8 mouse cellular contexts compared by ENCODE assay signal in genomic region chr9:85749922-85750509, GRCm38 (mm10). TPM values are rescaled to one million over a fixed set of nuclear protein-coding genes. Genes with fewer than 3 reads are reported as not detected.
DNase-seq lines count a peak whose midpoint lies in the region; ATAC-seq lines count a peak whose summit lies in the region.

No protein-coding gene starts in this region.

- 0 out of 2 replicates have a peak, but pooled peaks cover 3% of the 10 kb centered on the region for H3K36me3 ChIP-seq in embryonic facial prominence, embryonic 14.5 days (ENCODE audit: control insufficient read depth, insufficient read depth, low read length)
- peaks cover 2% of the 10 kb centered on the region for H3K36me3 ChIP-seq in megakaryocyte, embryonic 14.5 days (replicated peaks; ENCODE audit: low read length)

- 20% methylated on average over 5 of the region's 5 CpGs for WGBS in embryonic facial prominence, embryonic 14.5 days

- no peaks in the 10 kb centered on the region for H3K9me3 ChIP-seq in embryonic facial prominence, embryonic 14.5 days (ENCODE audit: control insufficient read depth, low read length)
- no peaks in the 10 kb centered on the region for H3K9me3 ChIP-seq in megakaryocyte, embryonic 14.5 days

- intact Hi-C loops in left cerebral cortex, postnatal 25 days (cut with DNase I) = no loop called here

- H3K4me3 ChIP-seq in embryonic facial prominence, embryonic 14.5 days (ENCODE audit: low read depth, low read length) = peak overlapping the region; percentile 89
- H3K4me3 ChIP-seq in megakaryocyte, embryonic 14.5 days (replicated peaks) = peak overlapping the region; percentile 99

- peaks cover 6% of the 10 kb centered on the region; the same call in 1 of the 2 replicates for H3K4me1 ChIP-seq in embryonic facial prominence, embryonic 14.5 days (ENCODE audit: control insufficient read depth, insufficient read depth, low read length)
- H3K4me1 ChIP-seq in megakaryocyte, embryonic 14.5 days = peaks cover 26% of the 10 kb centered on the region

- peak overlapping the region; percentile 98 for H3K9ac ChIP-seq in embryonic facial prominence, embryonic 14.5 days (ENCODE audit: low read depth, low read length)

- peak overlapping the region; percentile 99 for H3K27ac ChIP-seq in embryonic facial prominence, embryonic 14.5 days (replicated peaks; ENCODE audit: low read depth, low read length)

- no peak for DNase-seq in frontal cortex, postnatal 36 days (ENCODE audit: low spot score in 2 of 2)
- DNase-seq in A20 (ENCODE audit: low read depth, low spot score) = peak; percentile 82
- DNase-seq in embryonic facial prominence, embryonic 14.5 days (ENCODE audit: low spot score) = peak; percentile 55
- DNase-seq in left cerebral cortex, postnatal 25 days (ENCODE audit: low spot score in 2 of 2) = no peak
- no peak for DNase-seq in cerebellum, adult 11-12 months

- peak; percentile 15; the same call in 1 of the 2 replicates for ATAC-seq in frontal cortex, adult (ENCODE audit: low TSS enrichment)
- peak; percentile 3; the same call in 1 of the 2 replicates for ATAC-seq in embryonic facial prominence, embryonic 14.5 days (ENCODE audit: low read depth)
- ATAC-seq in inflammation-experienced regulatory T-cells, adult 6 months = peak; percentile 6

- H3K4me2 ChIP-seq in embryonic facial prominence, embryonic 14.5 days (ENCODE audit: low read depth, low read length) = peak overlapping the region; percentile 69

- H3K27me3 ChIP-seq in embryonic facial prominence, embryonic 14.5 days (replicated peaks; ENCODE audit: control insufficient read depth, insufficient read depth, low read length) = no peaks in the 10 kb centered on the region
- H3K27me3 ChIP-seq in megakaryocyte, embryonic 14.5 days (replicated peaks) = no peaks in the 10 kb centered on the region

RNA-seq across cellular contexts. Expression of gene Ibtk, which starts 0.9 kb away (rescaled TPM):
- polyA plus RNA-seq in embryonic facial prominence, embryonic 14.5 days (2014; fragmentation: Nextera tagmentation; extraction: Ambion mirVana) = 39.0 and 42.4 TPM in 2 replicates
- polyA plus RNA-seq in inflammation-experienced regulatory T-cells, adult 6 months (2017; shearing (Covaris generic)) = 10 to 100 TPM; 21.0 to 24.0 (median 21.3) TPM
- 0.77 and 1.7 TPM in 2 replicates for polyA plus RNA-seq in megakaryocyte, embryonic 14.5 days (2012; ENCODE audit: insufficient read depth, low replicate concordance)
- 10 to 100 TPM; 21.4 to 22.4 TPM for total RNA-seq in left cerebral cortex, postnatal 25 days (2021)

Comparison
In these comparisons a context has a peak if more than half of its experiments do, and no peak if none do; other contexts are left out.
1. DNase-seq: peak in A20 (single experiment) and embryonic facial prominence, embryonic 14.5 days (single experiment); none in frontal cortex, postnatal 36 days (0 of 2), left cerebral cortex, postnatal 25 days (0 of 2) and cerebellum, adult 11-12 months (single experiment).
2. Peak in every context shown above with its lines, with median percentiles within 50 percentile points of each other: ATAC-seq.